Mouse (Mus musculus) retina, postnatal 1 day (tissue): ENCODE measurements around the gene AC161166.1.
A peak's percentile ranks its signal among the peaks of the same experiment; 100 is the strongest.

Source experiments
- DNase-seq: peaks from one replicate; pipeline ENCODE4 v3.0.0-alpha.2; 2012

Gene AC161166.1

GRCm38 (mm10) chr7:24512355-24512754 is at the start of gene AC161166.1:
AC161166.1 (minus strand) TSS chr7:24512455.
- no peak for DNase-seq

- DNase-seq: no peak
These were observed 49.2 kb upstream of the AC161166.1 start for GRCm38 (mm10) chr7:24561450-24561849.

GRCm38 (mm10) chr7:24555786-24556185 is 43.5 kb upstream of the AC161166.1 start:
- DNase-seq: no peak

- no peak for DNase-seq
These were observed 39.9 kb upstream of the AC161166.1 start for GRCm38 (mm10) chr7:24551985-24552759.

DNA sequence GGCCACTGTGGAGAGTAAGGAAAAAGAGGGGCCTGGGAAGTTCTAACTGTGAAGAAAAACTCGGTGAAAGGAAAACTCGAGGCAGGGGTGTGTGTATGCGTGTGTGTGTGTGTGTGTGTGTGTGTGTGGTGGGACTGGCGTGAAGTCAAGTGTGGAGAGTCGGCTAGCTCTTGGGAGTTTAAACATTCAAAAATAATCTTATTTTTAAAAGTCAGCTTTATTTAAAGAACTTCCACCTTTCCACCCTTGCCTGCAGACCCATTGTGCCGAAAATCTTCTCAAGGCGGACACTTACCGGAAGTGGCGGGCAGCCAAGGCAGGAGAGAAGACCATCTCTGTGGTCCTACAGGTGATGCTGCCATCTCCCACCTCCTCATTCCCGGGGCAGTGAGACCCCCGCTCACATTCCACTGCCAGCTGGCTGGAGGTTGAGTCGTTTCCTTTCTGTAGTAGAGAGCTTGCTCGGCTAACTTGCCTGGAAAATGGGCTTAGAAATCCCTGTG is 35.3 kb upstream of the AC161166.1 start:
- no peak for DNase-seq

- DNase-seq: peak; percentile 99
These were observed 34.6 kb upstream of the AC161166.1 start for GRCm38 (mm10) chr7:24546634-24547389.

DNA sequence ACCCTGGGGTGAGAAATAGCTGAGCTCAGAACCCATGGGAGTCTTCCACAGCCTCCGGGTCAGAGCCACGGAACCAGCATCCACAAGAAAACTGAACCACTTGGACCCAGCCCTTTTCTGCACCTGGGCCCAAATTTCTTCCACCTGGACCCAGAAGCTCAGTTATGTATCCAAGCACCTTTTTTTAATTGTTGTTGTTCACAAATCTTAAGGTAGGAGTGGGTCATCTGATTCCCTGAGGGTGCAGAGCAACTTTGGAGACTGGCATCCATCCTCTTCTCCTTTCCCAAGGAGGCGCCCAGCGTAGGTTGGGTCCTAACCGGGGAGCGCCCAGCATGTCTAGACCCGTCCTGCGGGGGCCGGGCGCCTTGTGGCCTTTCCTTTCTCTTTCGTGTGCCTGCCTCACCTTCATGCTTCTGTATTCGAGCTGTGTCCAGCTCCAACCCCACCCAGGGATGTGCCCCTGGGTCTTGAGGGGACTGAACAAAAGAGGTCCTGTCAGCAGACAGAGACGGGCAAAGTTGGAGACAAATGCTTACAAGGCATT is 33.9 kb upstream of the AC161166.1 start, which contains the start of the genes Pinlyp and Xrcc1:
Gene Pinlyp, minus strand, starts transcription at position 51 of the 547 bp plus-strand sequence.
Gene Xrcc1, plus strand, starts transcription at position 222 of the 547 bp plus-strand sequence.
- DNase-seq: no peak

- peak; percentile 39 for DNase-seq
These were observed 32.3 kb upstream of the AC161166.1 start for GRCm38 (mm10) chr7:24544506-24544905.

GRCm38 (mm10) chr7:24539686-24540085 is 27.4 kb upstream of the AC161166.1 start:
- no peak for DNase-seq

- no peak for DNase-seq
These were observed 26.4 kb upstream of the AC161166.1 start for GRCm38 (mm10) chr7:24538701-24539100.

DNA sequence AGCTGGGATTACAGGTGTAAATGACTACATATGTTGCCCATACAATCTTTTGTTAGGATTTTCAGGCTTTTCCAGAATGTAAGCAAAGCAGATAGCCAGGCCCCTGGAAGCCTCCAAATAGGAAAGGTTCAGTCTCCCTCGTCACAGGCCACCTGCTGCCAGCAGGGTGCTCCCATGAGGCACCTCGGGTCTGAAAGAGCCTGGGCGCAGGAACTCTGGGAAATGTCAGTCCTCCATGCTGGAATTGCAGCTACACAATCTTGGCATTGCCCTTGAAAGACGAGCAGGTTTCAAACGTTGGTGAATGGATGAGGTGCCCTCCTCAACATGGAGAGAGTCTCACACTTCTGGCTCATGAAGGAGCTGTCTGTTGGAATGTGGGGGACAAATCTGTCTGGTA is 25.9 kb upstream of the AC161166.1 start:
- no peak for DNase-seq

DNA sequence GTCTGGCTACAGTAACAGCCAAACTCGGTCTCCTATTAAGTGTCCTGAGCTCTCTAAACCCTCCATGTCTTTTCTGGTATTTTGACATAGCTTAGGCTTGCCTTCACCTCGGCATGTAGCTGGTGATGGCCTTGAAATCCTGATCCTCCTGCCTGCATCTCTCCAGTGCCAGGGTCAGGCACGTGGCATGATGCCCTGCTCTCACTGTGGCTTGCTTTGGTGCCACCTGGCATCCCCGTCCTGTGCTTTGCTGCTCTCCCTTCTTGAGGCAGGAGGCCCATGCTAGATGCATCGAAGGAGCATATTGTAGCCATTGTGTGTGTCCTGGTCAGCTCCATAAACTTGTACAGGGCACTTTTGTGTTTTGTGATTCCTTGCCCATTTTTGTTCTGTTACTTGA is 25.3 kb upstream of the AC161166.1 start:
- no peak for DNase-seq

- peak; percentile 13 for DNase-seq
These were observed 24.8 kb upstream of the AC161166.1 start for GRCm38 (mm10) chr7:24537081-24537480.

- DNase-seq: no peak
These were observed 22.0 kb upstream of the AC161166.1 start for GRCm38 (mm10) chr7:24534301-24534700.

DNA sequence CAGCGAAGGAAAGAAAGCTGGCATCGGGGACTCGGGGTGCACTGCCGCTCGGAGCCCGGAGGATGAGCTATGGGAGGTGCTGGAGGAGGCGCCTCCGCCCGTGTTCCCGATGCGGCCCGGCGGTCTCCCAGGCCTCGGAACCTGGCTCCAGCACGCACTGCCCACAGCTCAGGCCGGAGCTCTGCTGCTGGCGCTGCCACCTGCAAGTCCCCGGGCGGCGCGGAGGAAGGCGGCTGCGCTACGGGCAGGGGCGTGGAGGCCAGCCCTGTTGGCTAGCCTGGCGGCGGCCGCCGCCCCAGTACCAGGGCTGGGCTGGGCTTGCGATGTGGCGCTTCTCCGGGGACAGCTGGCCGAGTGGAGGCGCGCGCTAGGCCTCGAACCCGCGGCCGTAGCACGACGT is 21.6 kb upstream of the AC161166.1 start:
- no peak for DNase-seq

GRCm38 (mm10) chr7:24533031-24533571 is 20.8 kb upstream of the AC161166.1 start:
- DNase-seq: no peak

GRCm38 (mm10) chr7:24531211-24531971 is 19.1 kb upstream of the AC161166.1 start:
- peak; percentile 84 for DNase-seq

DNA sequence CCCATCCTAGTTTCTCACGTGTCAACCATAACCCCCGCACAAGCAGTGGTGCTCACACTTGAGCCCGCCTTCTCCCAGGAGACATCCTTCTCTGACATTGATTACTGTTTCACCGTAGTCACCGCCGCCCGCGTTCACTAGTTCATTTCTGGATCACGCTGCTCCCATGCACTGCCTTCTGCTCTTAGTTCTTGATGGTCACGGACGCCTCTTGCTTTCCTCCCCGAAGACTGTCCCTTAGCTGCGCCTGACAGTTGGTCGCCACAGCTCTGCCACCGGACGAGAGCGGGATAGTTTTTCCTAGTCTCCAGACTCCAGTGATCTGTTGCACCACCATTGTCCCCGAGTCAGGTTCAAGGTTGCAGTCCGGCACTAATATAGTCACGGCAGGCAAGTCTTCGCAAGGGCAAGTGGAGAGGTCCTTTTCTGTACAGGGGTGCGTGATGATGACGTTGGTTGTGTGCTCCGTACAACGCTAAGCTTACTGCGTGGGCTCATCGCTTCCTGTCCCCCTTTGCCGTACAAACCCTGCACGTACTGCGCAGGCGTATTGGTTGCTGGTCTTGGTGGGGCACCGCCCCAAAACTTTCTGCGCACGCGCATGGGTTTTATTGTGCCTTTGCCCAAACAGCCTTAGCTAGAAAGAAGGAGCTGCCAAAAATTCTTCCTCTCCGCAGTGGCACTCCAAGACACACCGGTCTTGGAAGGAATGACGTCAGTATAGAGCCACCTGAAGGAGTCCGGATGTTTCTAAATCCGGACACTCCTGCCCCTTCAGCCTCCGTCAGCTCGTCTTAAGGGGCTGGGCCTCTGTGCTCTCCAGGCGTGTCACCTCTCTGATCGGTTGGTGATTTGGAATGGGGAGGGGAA is 18.0 kb upstream of the AC161166.1 start, which contains the start of gene Irgq:
Gene Irgq, plus strand, starts transcription at position 628 of the 870 bp plus-strand sequence.
- DNase-seq: peak; percentile 100

- no peak for DNase-seq
These were observed 17.3 kb upstream of the AC161166.1 start for GRCm38 (mm10) chr7:24529580-24529979.

GRCm38 (mm10) chr7:24528861-24529260 is 16.6 kb upstream of the AC161166.1 start:
- DNase-seq: no peak
